Mouse (Mus musculus) neural tube, embryonic 15.5 days (tissue): Measurements from ENCODE around the gene Msx2. TPM values are rescaled to one million over a fixed set of nuclear protein-coding genes. Genes with fewer than 3 reads are reported as not detected.

Experiments
- ATAC-seq: fragments of 200-750 bp; cut with Nextera tagmentation; 2 replicates; pipeline ENCODE4 v1.8.0; 2017; ENCODE audit warnings: mild to moderate bottlenecking, moderate TSS enrichment, moderate library complexity; ENCODE audit not compliant: low FRiP score
- H3K27ac ChIP-seq: fragments of 300-500 bp; sonication (generic); replicated peaks from 2 replicates; pipeline ENCODE4 v1.5.1; 2015; ENCODE audit warnings: mild to moderate bottlenecking, inconsistent platforms
- H3K27me3 ChIP-seq: fragments of 300-500 bp; sonication (generic); replicated peaks from 2 replicates; pipeline ENCODE4 v1.6.1; 2015; ENCODE audit warnings: inconsistent platforms
- H3K36me3 ChIP-seq: fragments of 300-500 bp; sonication (generic); 2 replicates; pipeline ENCODE4 v1.6.1; 2015; ENCODE audit warnings: inconsistent platforms
- H3K4me1 ChIP-seq: fragments of 300-500 bp; sonication (generic); 2 replicates; pipeline ENCODE4 v1.6.1; 2015; ENCODE audit warnings: inconsistent platforms
- H3K4me2 ChIP-seq: fragments of 300-500 bp; sonication (generic); 2 replicates; pipeline ENCODE4 v1.6.1; 2015; ENCODE audit warnings: inconsistent platforms, mild to moderate bottlenecking, moderate library complexity
- H3K4me3 ChIP-seq: fragments of 300-500 bp; sonication (generic); replicated peaks from 2 replicates; pipeline ENCODE4 v1.5.1; 2015; ENCODE audit warnings: mild to moderate bottlenecking, inconsistent platforms
- H3K9ac ChIP-seq: fragments of 300-500 bp; sonication (generic); replicated peaks from 2 replicates; pipeline ENCODE4 v1.6.1; 2015; ENCODE audit warnings: mild to moderate bottlenecking, inconsistent platforms
- H3K9me3 ChIP-seq: fragments of 300-500 bp; sonication (generic); replicated peaks from 2 replicates; pipeline ENCODE4 v1.6.1; 2016; ENCODE audit warnings: inconsistent platforms
- WGBS: fragments of 180-500 bp; shearing (Covaris S2); methylation state at CpG from one replicate; pipeline ENCODE4 v1.1.7; 2015; ENCODE audit warnings: mixed read lengths; 5-methylcytosine and 5-hydroxymethylcytosine counted together
- polyA plus RNA-seq: library from polyadenylated mRNA; unstranded; fragments of >200 nt; fragmentation: Nextera tagmentation; extraction: Ambion mirVana; gene quantifications from 2 replicates; pipeline ENCODE4 v1.2.1, GENCODE M21; 2015

Gene Msx2
- polyA plus RNA-seq, 1 experiment from 2014 or later = 0.82 TPM

DNA sequence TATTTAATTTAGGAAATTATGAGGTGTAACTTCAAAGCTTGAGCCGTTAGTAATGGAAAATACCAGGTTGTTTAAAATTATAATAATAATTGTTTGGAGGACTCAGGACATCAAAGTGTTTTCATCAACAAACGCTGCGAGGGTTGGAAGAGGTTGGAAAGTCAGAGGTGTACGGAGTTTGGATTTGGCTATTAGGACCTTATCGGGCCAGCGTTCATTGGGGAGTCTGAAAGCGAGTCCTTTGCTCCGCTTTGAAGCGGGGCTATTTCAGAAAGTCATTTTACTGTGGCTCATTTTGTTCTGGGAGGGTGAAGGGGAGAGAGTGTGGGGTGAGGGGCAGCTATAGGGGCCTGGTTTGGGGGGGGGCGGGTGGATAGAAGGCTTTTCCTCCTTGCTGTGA, 8.9 kb downstream of the Msx2 start:
- Histone ChIP-seq H3K9me3 (no peaks in the 10 kb centered on the region), H3K36me3 (no peaks in the 10 kb centered on the region), H3K4me1 (peaks cover 39% of the 10 kb centered on the region), H3K4me3 (no peak overlapping the region), H3K9ac (no peak overlapping the region), H3K27me3 (peaks cover 66% of the 10 kb centered on the region), H3K27ac (no peak overlapping the region), H3K4me2 (no peak overlapping the region)
- no peak for ATAC-seq
- WGBS = 3% methylated on average over 10 of the region's 10 CpGs

GRCm38 (mm10) chr13:53463037-53463436, 9.8 kb downstream of the Msx2 start:
- Histone ChIP-seq H3K27me3 (peaks cover 59% of the 10 kb centered on the region), H3K9me3 (no peaks in the 10 kb centered on the region), H3K4me3 (no peak overlapping the region), H3K36me3 (no peaks in the 10 kb centered on the region), H3K9ac (no peak overlapping the region), H3K4me1 (peaks cover 39% of the 10 kb centered on the region), H3K4me2 (peak overlapping the region; percentile 74), H3K27ac (no peak overlapping the region)
- 2% methylated on average over 7 of the region's 7 CpGs for WGBS
- ATAC-seq = no peak

DNA sequence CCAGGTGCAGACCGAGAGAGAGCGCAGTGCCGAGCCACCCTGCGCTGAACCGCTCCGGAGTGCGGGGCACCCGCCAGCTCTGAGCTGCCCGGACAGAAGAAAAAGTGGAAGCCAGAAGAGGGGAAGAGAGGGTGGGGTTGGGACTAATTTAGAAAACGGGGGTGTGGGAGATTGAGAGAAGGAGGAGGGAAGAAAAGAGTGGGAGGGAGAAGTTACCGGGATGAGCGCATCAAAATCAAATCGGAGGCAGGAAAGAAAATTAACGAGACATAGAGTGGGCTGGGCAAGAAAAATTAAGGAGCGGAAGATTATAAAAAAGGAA, 10.3 kb downstream of the Msx2 start:
- Histone ChIP-seq H3K4me3 (peak overlapping the region; percentile 32), H3K4me2 (peak overlapping the region; percentile 74), H3K4me1 (peaks cover 39% of the 10 kb centered on the region), H3K27me3 (peaks cover 56% of the 10 kb centered on the region), H3K27ac (no peak overlapping the region), H3K36me3 (no peaks in the 10 kb centered on the region), H3K9me3 (no peaks in the 10 kb centered on the region), H3K9ac (peak overlapping the region; percentile 2; the same call in 1 of the 2 replicates)
- ATAC-seq = 0 out of 2 replicates have a peak, but pooled peaks have one; percentile 47
- WGBS = under 1% methylated on average over 15 of the region's 15 CpGs

GRCm38 (mm10) chr13:53461855-53462648, 10.8 kb downstream of the Msx2 start:
- WGBS = under 1% methylated on average over 51 of the region's 51 CpGs

GRCm38 (mm10) chr13:53461346-53461745, 11.5 kb downstream of the Msx2 start:
- Histone ChIP-seq H3K4me2 (no peak overlapping the region), H3K9ac (no peak overlapping the region), H3K4me3 (no peak overlapping the region), H3K9me3 (no peaks in the 10 kb centered on the region), H3K27me3 (peaks cover 54% of the 10 kb centered on the region), H3K36me3 (no peaks in the 10 kb centered on the region), H3K4me1 (peaks cover 39% of the 10 kb centered on the region), H3K27ac (no peak overlapping the region)
- ATAC-seq = no peak
- WGBS = 38% methylated on average over 2 of the region's 2 CpGs

More at GRCm38 (mm10) chr13:53461855-53462648, 10.8 kb downstream of the Msx2 start:
- ATAC-seq = peak; percentile 53; the same call in 1 of the 2 replicates
- Histone ChIP-seq H3K27ac (no peak overlapping the region), H3K4me3 (peak overlapping the region; percentile 32), H3K36me3 (no peaks in the 10 kb centered on the region), H3K27me3 (peaks cover 51% of the 10 kb centered on the region), H3K4me2 (peak overlapping the region; percentile 74), H3K4me1 (peaks cover 39% of the 10 kb centered on the region), H3K9ac (peak overlapping the region; percentile 2; the same call in 1 of the 2 replicates), H3K9me3 (no peaks in the 10 kb centered on the region)

- Histone ChIP-seq H3K36me3 (no peaks in the 10 kb centered on the region), H3K27ac (no peak overlapping the region), H3K4me2 (no peak overlapping the region), H3K9me3 (no peaks in the 10 kb centered on the region), H3K4me3 (no peak overlapping the region), H3K27me3 (peaks cover 42% of the 10 kb centered on the region), H3K9ac (no peak overlapping the region), H3K4me1 (peaks cover 28% of the 10 kb centered on the region)
- 72% methylated on average over 4 of the region's 4 CpGs for WGBS
- ATAC-seq = no peak
These were observed 14.1 kb downstream of the Msx2 start for GRCm38 (mm10) chr13:53458766-53459165.

DNA sequence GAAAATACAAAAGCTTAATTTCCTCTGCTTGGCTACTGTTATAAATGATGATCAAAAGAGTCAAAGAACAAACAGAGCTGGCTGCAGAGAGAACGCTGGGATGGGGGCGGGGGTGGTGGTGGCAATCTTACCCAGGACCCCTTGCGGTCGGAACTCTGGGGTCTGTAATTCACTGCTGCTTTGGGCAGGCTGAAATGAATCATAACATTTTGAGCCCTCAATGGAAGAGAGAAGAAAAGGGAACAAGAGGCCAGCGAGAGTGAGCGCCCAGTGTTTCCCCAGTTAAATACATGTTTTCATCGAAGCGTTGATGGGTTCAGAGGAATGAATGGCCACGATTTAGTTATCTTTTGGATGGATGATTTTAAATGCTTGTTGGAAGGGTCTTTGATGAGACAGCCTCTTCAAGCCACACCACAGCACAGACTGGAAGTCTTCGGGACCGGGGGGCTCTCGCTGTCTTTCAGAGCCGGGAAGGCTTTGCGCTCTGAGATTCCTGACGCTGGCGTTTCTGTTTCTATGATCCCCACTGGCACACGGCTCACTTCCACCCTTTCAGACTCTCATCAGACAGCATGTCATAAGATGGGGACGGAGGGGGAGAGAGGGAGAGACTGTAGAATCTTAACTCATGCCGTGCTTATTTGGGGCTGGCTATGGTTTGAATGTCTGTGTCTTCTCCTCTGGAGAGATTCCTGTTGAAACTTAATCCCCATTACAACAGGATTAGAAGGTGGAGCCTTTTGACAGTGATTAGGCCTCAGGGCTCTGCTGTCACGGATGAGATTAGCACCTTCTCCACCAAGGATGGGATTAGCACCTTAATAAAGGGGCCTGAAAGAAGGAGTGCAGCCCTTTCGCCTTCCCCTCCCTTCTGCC, 17.8 kb downstream of the Msx2 start:
- peak; percentile 63; the same call in 1 of the 2 replicates for ATAC-seq
- Histone ChIP-seq H3K4me2 (peak overlapping the region; percentile 65), H3K4me1 (peaks cover 10% of the 10 kb centered on the region), H3K9ac (peak overlapping the region; percentile 37; the same call in 1 of the 2 replicates), H3K27ac (0 out of 2 replicates have a peak overlapping the region, but pooled peaks have one; percentile 25), H3K27me3 (peaks cover 18% of the 10 kb centered on the region), H3K9me3 (no peaks in the 10 kb centered on the region), H3K4me3 (peak overlapping the region; percentile 32), H3K36me3 (no peaks in the 10 kb centered on the region)
- WGBS = 9% methylated on average over 21 of the region's 21 CpGs

DNA sequence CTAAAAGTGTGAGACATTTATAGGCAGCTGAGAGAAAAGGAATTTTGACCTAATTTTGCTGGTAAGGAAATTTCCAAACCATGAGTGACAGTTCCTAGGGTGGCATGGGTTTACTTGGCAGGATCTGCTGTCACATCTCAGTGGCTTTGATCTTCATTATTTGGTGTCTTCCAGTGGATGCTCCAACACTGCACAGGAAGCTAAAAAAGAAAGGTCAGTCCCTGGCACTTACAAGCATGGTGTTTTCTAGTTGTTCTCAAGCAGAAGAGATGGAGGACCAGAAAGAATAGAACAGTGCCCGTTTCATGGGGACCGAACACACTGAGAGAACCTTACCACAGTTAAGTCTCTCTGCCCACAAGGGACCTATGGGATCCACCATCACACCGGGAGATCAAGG, 18.9 kb downstream of the Msx2 start:
- Histone ChIP-seq H3K36me3 (no peaks in the 10 kb centered on the region), H3K4me1 (peaks cover 10% of the 10 kb centered on the region), H3K27ac (no peak overlapping the region), H3K9ac (no peak overlapping the region), H3K4me2 (no peak overlapping the region), H3K27me3 (peaks cover 14% of the 10 kb centered on the region), H3K9me3 (no peaks in the 10 kb centered on the region), H3K4me3 (no peak overlapping the region)
- 90% methylated on average over 3 of the region's 3 CpGs for WGBS
- ATAC-seq = no peak

- H3K4me3 ChIP-seq = no peak overlapping the region
- H3K27me3 ChIP-seq = peaks cover 4% of the 10 kb centered on the region; the same call in 1 of the 2 replicates
- H3K27ac ChIP-seq = no peak overlapping the region
- H3K9me3 ChIP-seq = no peaks in the 10 kb centered on the region
- WGBS = 27% methylated on average over 6 of the region's 6 CpGs
- H3K4me2 ChIP-seq = no peak overlapping the region
- peaks cover 1% of the 10 kb centered on the region for H3K4me1 ChIP-seq
- H3K9ac ChIP-seq = no peak overlapping the region
- H3K36me3 ChIP-seq = no peaks in the 10 kb centered on the region
- no peak for ATAC-seq
These were observed 25.3 kb downstream of the Msx2 start for GRCm38 (mm10) chr13:53447609-53448008.

GRCm38 (mm10) chr13:53443602-53444001, 29.3 kb downstream of the Msx2 start:
- ATAC-seq = no peak
- H3K9me3 ChIP-seq = no peaks in the 10 kb centered on the region
- no peak overlapping the region for H3K4me3 ChIP-seq
- H3K27me3 ChIP-seq = no peaks in the 10 kb centered on the region
- H3K36me3 ChIP-seq = no peaks in the 10 kb centered on the region
- H3K27ac ChIP-seq = no peak overlapping the region
- WGBS = 35% methylated on average over 3 of the region's 3 CpGs
- peaks cover 7% of the 10 kb centered on the region for H3K4me1 ChIP-seq
- H3K4me2 ChIP-seq = no peak overlapping the region
- no peak overlapping the region for H3K9ac ChIP-seq

DNA sequence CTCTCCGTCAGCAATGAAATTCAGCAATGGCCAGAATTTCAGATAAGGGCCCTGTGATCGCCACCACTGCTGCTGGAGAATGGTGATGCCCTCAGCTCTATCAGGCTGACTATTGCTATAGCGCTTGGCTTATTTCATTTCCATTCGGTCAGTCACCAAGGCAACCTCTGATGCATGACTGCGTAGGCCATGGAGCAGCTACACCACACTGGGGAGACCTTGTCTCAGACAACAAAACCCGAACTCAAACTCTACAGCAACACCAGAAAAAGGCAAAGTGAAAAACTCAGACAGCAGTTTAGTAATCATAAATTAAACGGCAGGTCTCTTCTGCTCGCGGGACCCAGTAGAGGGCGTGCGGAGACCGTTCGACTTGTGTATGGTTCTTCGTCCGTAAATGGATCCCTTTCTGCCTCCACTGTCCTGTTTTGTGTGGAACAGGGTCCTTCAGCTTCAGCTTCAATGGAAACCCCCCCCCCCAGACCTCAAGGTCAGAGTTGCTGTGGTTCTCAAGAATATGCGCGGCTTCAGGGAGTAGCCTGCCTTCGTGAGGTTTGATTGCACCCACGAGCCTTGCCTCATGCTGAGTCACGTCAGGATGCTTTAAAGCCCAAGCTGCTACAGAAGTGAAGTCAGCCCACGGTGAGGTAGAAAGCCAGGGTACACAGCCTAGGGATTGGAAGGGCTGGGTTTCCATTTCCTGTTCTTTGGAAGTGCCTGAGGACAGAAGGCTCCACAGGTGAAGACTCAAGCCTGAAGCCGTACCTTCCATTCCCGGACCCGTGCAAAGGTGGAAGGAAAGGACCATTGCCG, 30.5 kb downstream of the Msx2 start:
- WGBS = 29% methylated on average over 25 of the region's 25 CpGs
- no peaks in the 10 kb centered on the region for H3K36me3 ChIP-seq
- peak overlapping the region; percentile 26 for H3K4me3 ChIP-seq
- H3K9ac ChIP-seq = no peak overlapping the region
- H3K4me2 ChIP-seq = peak overlapping the region; percentile 57
- ATAC-seq = peak; percentile 55
- H3K27ac ChIP-seq = no peak overlapping the region
- H3K27me3 ChIP-seq = no peaks in the 10 kb centered on the region
- no peaks in the 10 kb centered on the region for H3K9me3 ChIP-seq
- H3K4me1 ChIP-seq = peaks cover 7% of the 10 kb centered on the region
